Mouse (Mus musculus): ENCODE data around the gene Il1rl1. TPM values are rescaled to one million over a fixed set of nuclear protein-coding genes. Genes with fewer than 3 reads are reported as not detected.

Il1rl1 gene
- polyA plus RNA-seq, 1 experiment from 2014 or later, result 2.3 TPM

DNA sequence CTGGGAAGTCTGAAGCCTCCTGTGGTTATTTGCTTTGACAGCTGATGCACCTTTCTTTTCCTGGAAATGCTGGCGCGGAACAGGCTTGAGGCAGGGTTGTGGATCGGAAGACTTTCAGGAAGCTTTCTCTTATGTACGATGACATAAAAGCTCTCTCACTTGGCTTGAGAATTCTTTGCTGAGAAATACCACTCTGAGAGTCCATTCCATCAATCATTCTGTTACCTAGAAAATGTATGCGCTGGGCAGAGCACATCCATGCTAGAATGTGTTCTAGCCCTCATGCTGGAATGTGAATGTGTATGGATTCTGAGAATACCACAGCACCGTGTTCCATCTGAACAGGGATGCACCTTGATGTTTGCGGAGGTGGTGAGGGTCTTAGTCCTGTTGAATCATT, 15.1 kb upstream of the Il1rl1 start:
- Histone ChIP-seq H3K36me3 (no peaks in the 10 kb centered on the region), H3K4me2 (no peak overlapping the region), H3K9me3 (replicated peaks) (no peaks in the 10 kb centered on the region), H3K4me1 (replicated peaks) (peaks cover 26% of the 10 kb centered on the region), H3K27ac (no peak overlapping the region), H3K9ac (no peak overlapping the region), H3K27me3 (no peaks in the 10 kb centered on the region), H3K4me3 (replicated peaks) (no peak overlapping the region)
- 75% methylated on average over 7 of the region's 7 CpGs for WGBS (ENCODE audit: insufficient replicate concordance)
- no peak for DNase-seq
- no peak for ATAC-seq (ENCODE audit: low read depth)

- Histone ChIP-seq H3K9me3 (replicated peaks) (no peaks in the 10 kb centered on the region), H3K36me3 (no peaks in the 10 kb centered on the region), H3K4me2 (no peak overlapping the region), H3K27ac (no peak overlapping the region), H3K4me1 (replicated peaks) (peaks cover 26% of the 10 kb centered on the region), H3K27me3 (no peaks in the 10 kb centered on the region), H3K9ac (no peak overlapping the region), H3K4me3 (replicated peaks) (no peak overlapping the region)
- WGBS (ENCODE audit: insufficient replicate concordance), result 36% methylated on average over 7 of the region's 7 CpGs
- DNase-seq, result no peak
- ATAC-seq (ENCODE audit: low read depth), result peak; percentile 47
Observed at GRCm38 (mm10) chr1:40414863-40415656, 14.3 kb upstream of the Il1rl1 start.

DNA sequence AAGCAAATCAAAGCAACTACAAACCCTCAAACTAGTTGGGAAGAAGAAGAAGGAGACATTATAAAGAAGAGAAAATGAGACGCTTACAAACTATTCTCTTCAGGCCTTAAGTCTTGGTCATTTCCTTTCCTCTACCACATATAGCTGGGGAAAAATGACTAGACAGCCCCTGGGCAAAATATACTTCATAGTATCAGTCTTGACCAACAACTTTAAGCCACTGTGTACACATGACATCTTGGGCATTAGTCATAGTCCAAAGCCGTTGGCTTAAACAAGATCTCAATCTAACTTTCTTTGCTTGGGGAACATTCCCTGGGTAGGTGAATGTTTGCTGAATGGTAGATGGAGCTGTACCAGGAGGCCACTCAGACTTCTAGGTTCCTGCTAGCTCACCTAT, 12.3 kb upstream of the Il1rl1 start:
- no peak for ATAC-seq (ENCODE audit: low read depth)
- 68% methylated on average over 2 of the region's 2 CpGs for whole genome bisulfite sequencing (ENCODE audit: insufficient replicate concordance)

GRCm38 (mm10) chr1:40418512-40418911, 10.9 kb upstream of the Il1rl1 start:
- ATAC-seq (ENCODE audit: low read depth) (peak; percentile 41; the same call in 1 of the 2 replicates), DNase-seq (no peak)
- Histone ChIP-seq H3K9ac (no peak overlapping the region), H3K4me1 (replicated peaks) (peaks cover 26% of the 10 kb centered on the region), H3K4me2 (no peak overlapping the region), H3K36me3 (no peaks in the 10 kb centered on the region), H3K4me3 (replicated peaks) (no peak overlapping the region), H3K27ac (no peak overlapping the region), H3K27me3 (no peaks in the 10 kb centered on the region), H3K9me3 (replicated peaks) (no peaks in the 10 kb centered on the region)
- WGBS (ENCODE audit: insufficient replicate concordance), result 7% methylated on average over 5 of the region's 5 CpGs

More for the DNA sequence above, 12.3 kb upstream of the Il1rl1 start:
- no peaks in the 10 kb centered on the region for H3K36me3 ChIP-seq
- no peaks in the 10 kb centered on the region for H3K27me3 ChIP-seq
- no peak overlapping the region for H3K4me2 ChIP-seq
- no peak overlapping the region for H3K27ac ChIP-seq
- no peaks in the 10 kb centered on the region for H3K9me3 ChIP-seq (replicated peaks)
- DNase-seq, result no peak
- peaks cover 26% of the 10 kb centered on the region for H3K4me1 ChIP-seq (replicated peaks)
- no peak overlapping the region for H3K4me3 ChIP-seq (replicated peaks)
- H3K9ac ChIP-seq, result no peak overlapping the region

GRCm38 (mm10) chr1:40423892-40424291, 5.5 kb upstream of the Il1rl1 start:
- Histone ChIP-seq H3K27me3 (no peaks in the 10 kb centered on the region), H3K4me1 (replicated peaks) (peaks cover 19% of the 10 kb centered on the region), H3K27ac (no peak overlapping the region), H3K9ac (no peak overlapping the region), H3K9me3 (replicated peaks) (no peaks in the 10 kb centered on the region), H3K4me3 (replicated peaks) (no peak overlapping the region), H3K36me3 (no peaks in the 10 kb centered on the region), H3K4me2 (no peak overlapping the region)
- no peak for DNase-seq
- ATAC-seq (ENCODE audit: low read depth), result no peak
- WGBS (ENCODE audit: insufficient replicate concordance), result 45% methylated on average over 6 of the region's 6 CpGs

DNA sequence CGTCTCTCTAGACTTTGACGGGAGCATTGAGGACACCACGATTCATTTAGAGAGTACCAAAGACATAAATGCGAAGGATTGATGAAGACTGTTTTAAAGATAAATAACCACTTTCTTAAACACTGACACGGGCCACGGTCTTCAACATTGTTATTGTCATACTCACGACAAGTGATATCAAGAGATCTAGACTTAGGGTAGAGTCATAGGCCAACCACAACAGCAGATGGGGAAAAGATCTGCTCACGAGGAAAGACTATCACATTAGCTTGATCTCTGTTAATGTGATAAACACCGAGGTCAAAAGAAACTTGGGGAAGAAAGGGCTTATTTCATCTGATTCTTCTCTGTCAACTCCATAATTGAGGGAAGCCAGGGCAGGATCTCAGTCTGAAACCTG, 2.1 kb upstream of the Il1rl1 start:
- no peak for DNase-seq
- no peaks in the 10 kb centered on the region for H3K36me3 ChIP-seq
- no peak overlapping the region for H3K9ac ChIP-seq
- no peak overlapping the region for H3K27ac ChIP-seq
- no peaks in the 10 kb centered on the region for H3K9me3 ChIP-seq (replicated peaks)
- WGBS (ENCODE audit: insufficient replicate concordance), result 52% methylated on average over 9 of the region's 9 CpGs
- no peak overlapping the region for H3K4me3 ChIP-seq (replicated peaks)
- no peaks in the 10 kb centered on the region for H3K27me3 ChIP-seq
- peaks cover 51% of the 10 kb centered on the region for H3K4me1 ChIP-seq (replicated peaks)
- no peak overlapping the region for H3K4me2 ChIP-seq
- ATAC-seq (ENCODE audit: low read depth), result no peak

DNA sequence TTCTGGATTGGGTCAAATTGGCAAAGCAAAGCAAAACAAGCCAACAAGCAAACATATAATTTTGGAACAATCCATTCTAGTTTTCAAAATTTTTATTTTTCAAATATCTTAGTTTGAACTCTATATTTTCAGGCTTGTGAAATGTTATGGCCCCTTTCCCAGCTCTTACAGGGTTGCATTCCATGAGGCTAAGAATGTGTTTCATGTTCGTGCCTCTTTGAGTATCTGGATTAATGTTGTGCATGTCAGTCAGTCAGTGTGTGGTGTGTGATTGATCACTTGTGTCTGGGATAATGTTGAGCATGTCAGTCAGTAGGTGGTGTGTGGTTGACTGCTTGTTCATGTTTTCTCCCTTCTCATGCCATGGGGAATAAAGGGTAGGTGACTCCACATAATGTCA, 1.5 kb upstream of the Il1rl1 start:
- DNase-seq, result no peak
- Histone ChIP-seq H3K27me3 (no peaks in the 10 kb centered on the region), H3K4me3 (replicated peaks) (no peak overlapping the region), H3K36me3 (no peaks in the 10 kb centered on the region), H3K27ac (no peak overlapping the region), H3K4me2 (no peak overlapping the region), H3K4me1 (replicated peaks) (peaks cover 55% of the 10 kb centered on the region), H3K9me3 (replicated peaks) (no peaks in the 10 kb centered on the region), H3K9ac (no peak overlapping the region)
- no peak for ATAC-seq (ENCODE audit: low read depth)
- WGBS (ENCODE audit: insufficient replicate concordance), result 77% methylated on average over 1 of the region's 1 CpGs

DNA sequence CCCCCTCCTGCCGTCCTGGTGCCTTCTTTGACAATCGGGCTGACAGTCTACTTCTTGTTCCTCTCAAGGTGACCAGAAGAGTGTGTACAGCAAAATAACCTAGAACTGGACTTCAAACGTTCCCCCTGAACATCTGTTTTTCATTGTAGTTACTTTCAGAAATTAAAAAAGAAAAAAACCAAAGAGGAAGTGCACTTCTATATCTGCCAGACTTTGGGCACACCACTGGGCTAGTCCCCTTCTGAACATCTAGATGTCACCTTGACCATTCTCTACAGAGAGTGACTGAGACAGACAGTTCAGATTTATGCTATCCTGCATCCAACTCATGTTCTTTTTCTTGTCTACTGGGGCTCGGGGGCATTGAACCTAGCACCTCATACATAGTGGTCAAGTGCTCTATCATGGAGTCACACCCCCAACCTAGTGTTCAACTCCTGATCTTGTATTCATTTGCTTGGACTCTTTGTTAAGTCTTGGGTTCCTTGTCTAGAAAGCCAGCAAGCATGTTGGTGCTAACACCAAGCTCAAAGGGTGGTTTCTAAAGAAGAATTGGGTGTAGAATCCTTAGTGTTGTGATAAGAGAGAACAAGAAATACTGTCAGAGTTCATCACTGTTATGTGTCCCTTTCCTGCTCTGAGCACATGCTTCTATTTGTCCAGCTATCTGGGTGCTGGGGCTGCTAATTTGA, 919 bp downstream of the Il1rl1 start:
- Histone ChIP-seq H3K4me3 (replicated peaks) (peak overlapping the region; percentile 53), H3K4me1 (replicated peaks) (peaks cover 56% of the 10 kb centered on the region), H3K4me2 (peak overlapping the region; percentile 63), H3K9me3 (replicated peaks) (no peaks in the 10 kb centered on the region), H3K27me3 (no peaks in the 10 kb centered on the region), H3K27ac (peak overlapping the region; percentile 91), H3K36me3 (no peaks in the 10 kb centered on the region), H3K9ac (peak overlapping the region; percentile 55)
- WGBS (ENCODE audit: insufficient replicate concordance), result 27% methylated on average over 4 of the region's 4 CpGs
- DNase-seq (no peak), ATAC-seq (ENCODE audit: low read depth) (peak; percentile 21; the same call in 1 of the 2 replicates)

- H3K27me3 ChIP-seq, result no peaks in the 10 kb centered on the region
- no peaks in the 10 kb centered on the region for H3K9me3 ChIP-seq (replicated peaks)
- no peak overlapping the region for H3K27ac ChIP-seq
- DNase-seq, result no peak
- WGBS (ENCODE audit: insufficient replicate concordance), result 44% methylated on average over 2 of the region's 2 CpGs
- no peak overlapping the region for H3K4me2 ChIP-seq
- no peak overlapping the region for H3K9ac ChIP-seq
- no peak overlapping the region for H3K4me3 ChIP-seq (replicated peaks)
- ATAC-seq (ENCODE audit: low read depth), result no peak
- H3K36me3 ChIP-seq, result no peaks in the 10 kb centered on the region
- H3K4me1 ChIP-seq (replicated peaks), result peaks cover 64% of the 10 kb centered on the region
Observed at GRCm38 (mm10) chr1:40432169-40432568, 2.8 kb downstream of the Il1rl1 start.

GRCm38 (mm10) chr1:40435936-40436335, 6.6 kb downstream of the Il1rl1 start:
- Histone ChIP-seq H3K9ac (no peak overlapping the region), H3K4me2 (no peak overlapping the region), H3K36me3 (no peaks in the 10 kb centered on the region), H3K27me3 (no peaks in the 10 kb centered on the region), H3K9me3 (replicated peaks) (no peaks in the 10 kb centered on the region), H3K4me3 (replicated peaks) (no peak overlapping the region), H3K4me1 (replicated peaks) (peaks cover 33% of the 10 kb centered on the region), H3K27ac (no peak overlapping the region)
- 81% methylated on average over 3 of the region's 3 CpGs for whole genome bisulfite sequencing (ENCODE audit: insufficient replicate concordance)
- no peak for DNase-seq
- ATAC-seq (ENCODE audit: low read depth), result no peak

GRCm38 (mm10) chr1:40437340-40437739, 8.0 kb downstream of the Il1rl1 start:
- no peaks in the 10 kb centered on the region for H3K36me3 ChIP-seq
- DNase-seq (no peak), ATAC-seq (ENCODE audit: low read depth) (no peak)
- 52% methylated on average over 2 of the region's 2 CpGs for WGBS (ENCODE audit: insufficient replicate concordance)
- H3K9me3 ChIP-seq (replicated peaks), result no peaks in the 10 kb centered on the region
- H3K9ac ChIP-seq, result no peak overlapping the region
- H3K27me3 ChIP-seq, result no peaks in the 10 kb centered on the region
- H3K27ac ChIP-seq, result no peak overlapping the region
- H3K4me2 ChIP-seq, result no peak overlapping the region
- H3K4me1 ChIP-seq (replicated peaks), result peaks cover 20% of the 10 kb centered on the region
- H3K4me3 ChIP-seq (replicated peaks), result no peak overlapping the region

- peaks cover 12% of the 10 kb centered on the region for H3K4me1 ChIP-seq (replicated peaks)
- H3K9me3 ChIP-seq (replicated peaks), result no peaks in the 10 kb centered on the region
- no peaks in the 10 kb centered on the region for H3K27me3 ChIP-seq
- H3K4me2 ChIP-seq, result no peak overlapping the region
- H3K9ac ChIP-seq, result no peak overlapping the region
- no peak overlapping the region for H3K27ac ChIP-seq
- DNase-seq (no peak), ATAC-seq (ENCODE audit: low read depth) (no peak)
- H3K36me3 ChIP-seq, result no peaks in the 10 kb centered on the region
- WGBS (ENCODE audit: insufficient replicate concordance), result 63% methylated on average over 8 of the region's 8 CpGs
- H3K4me3 ChIP-seq (replicated peaks), result no peak overlapping the region
Observed at GRCm38 (mm10) chr1:40439504-40439903, 10.1 kb downstream of the Il1rl1 start.

Data from liver, embryonic 13.5 days (tissue).